10 mouse cellular contexts compared by ENCODE assay signal in the genomic region with DNA sequence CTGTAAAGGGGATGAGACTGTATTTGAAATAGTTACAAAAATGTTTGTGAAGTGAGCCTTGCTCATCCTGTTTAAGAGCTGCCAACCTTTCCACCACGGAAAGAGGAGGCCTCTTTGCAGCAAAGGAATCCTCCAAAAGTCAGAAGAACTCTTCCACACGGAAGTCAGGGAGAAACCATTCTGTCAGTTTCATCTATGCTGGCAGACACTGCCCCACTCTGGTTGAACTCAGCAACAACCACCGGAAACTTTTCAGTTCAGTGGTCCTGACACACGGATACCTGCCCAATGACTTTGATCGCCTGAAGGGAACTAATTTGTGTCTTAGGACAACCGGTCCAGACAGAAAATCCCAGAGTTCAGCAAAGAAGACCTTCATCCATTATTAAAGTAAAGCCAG.
DNase-seq lines count a peak whose midpoint lies in the region; ATAC-seq and TF ChIP-seq lines count a peak whose summit lies in the region.
"Had no signal": no experiment of that assay in that cellular context is flagged by ENCODE, and none has a peak within 500 bp of the region (broad histone marks: within the 10 kb centered on the region; RNA-seq: fewer than 3 reads in every experiment).

No protein-coding gene starts in this region.

- TF ChIP-seq CTCF in cerebellum, adult 2 months (IDR thresholded peaks at IDR 0.05; ENCODE audit: borderline replicate concordance, insufficient read depth, low read depth, low read length), result peak; percentile 58

- no peak; the same call in 1 of the 2 replicates for ATAC-seq in cerebellum, adult (ENCODE audit: insufficient number of reproducible peaks, low FRiP score, low TSS enrichment)

- H3K27me3 ChIP-seq in cerebellum, adult 2 months (ENCODE audit: control insufficient read depth, insufficient read depth, low read length), result no peaks in the 10 kb centered on the region

- peak in 1 of 2 experiments; percentile 6 for DNase-seq in cerebellum, adult 2 months
- peak; percentile 30 to 47 for DNase-seq in layer of hippocampus, postnatal 10 days (ENCODE audit: low spot score in 2 of 2)
- no peak for DNase-seq in layer of hippocampus, postnatal 36 days
- DNase-seq in cerebellum, postnatal 25 days, result peak; percentile 27 to 47
- peak; percentile 20 for DNase-seq in lung, postnatal 10 days
- no peak for DNase-seq in testis, postnatal 10 days (ENCODE audit: low spot score)
- DNase-seq in urinary bladder, adult 18-20 months (ENCODE audit: low spot score in 2 of 2), result no peak

- no peak for TF ChIP-seq POLR2A in cerebellum, adult 2 months (IDR thresholded peaks at IDR 0.05; ENCODE audit: borderline replicate concordance, insufficient read depth, low read length)

- WGBS in cerebellum, adult 2 months, result 10% methylated on average over 6 of the region's 6 CpGs

- no peak overlapping the region for H3K4me3 ChIP-seq in cerebellum, adult 2 months (replicated peaks; ENCODE audit: insufficient read depth, low read depth, low read length)
- H3K4me3 ChIP-seq: embryonic facial prominence, embryonic 15.5 days; myocyte had no signal

- H3K4me1 ChIP-seq in cerebellum, adult 2 months (ENCODE audit: control insufficient read depth, insufficient read depth, low read length), result no peaks in the 10 kb centered on the region
- H3K4me1 ChIP-seq: embryonic facial prominence, embryonic 15.5 days had no signal

- H3K27ac ChIP-seq in cerebellum, adult 2 months (ENCODE audit: insufficient read depth, low read length), result no peak overlapping the region
- H3K27ac ChIP-seq: embryonic facial prominence, embryonic 15.5 days had no signal

Comparison
In these comparisons a context has a peak if more than half of its experiments do, and no peak if none do; other contexts are left out.
1. DNase-seq: peak in layer of hippocampus, postnatal 10 days (2 of 2), cerebellum, postnatal 25 days (2 of 2) and lung, postnatal 10 days (single experiment); none in layer of hippocampus, postnatal 36 days (0 of 2), testis, postnatal 10 days (single experiment) and urinary bladder, adult 18-20 months (0 of 2).